Mouse (Mus musculus) megakaryocyte, embryonic 14.5 days (primary cell): ENCODE results near the gene 2010111I01Rik.

Experiments
- FLI1 ChIP-seq: IDR thresholded peaks from 2 replicates; pipeline ENCODE4 v1.6.1; 2012; ENCODE audit warnings: low read length, inconsistent platforms, mixed read lengths
- GATA1 ChIP-seq: IDR thresholded peaks from 3 replicates; pipeline ENCODE4 v1.6.1; 2012; ENCODE audit warnings: mixed read lengths, low read length, inconsistent platforms, borderline replicate concordance

GRCm38 (mm10) chr13:63339946-63340345 lies 375.3 kb downstream of the 2010111I01Rik start:
- TF ChIP-seq GATA1: no peak
- no peak for TF ChIP-seq FLI1
